Mouse (Mus musculus): ENCODE data around the gene Akr7a5. TPM values are rescaled to one million over a fixed set of nuclear protein-coding genes. Genes with fewer than 3 reads are reported as not detected.

The Akr7a5 gene
- polyA plus RNA-seq, 1 experiment from 2014 or later, result 54.1 TPM

DNA sequence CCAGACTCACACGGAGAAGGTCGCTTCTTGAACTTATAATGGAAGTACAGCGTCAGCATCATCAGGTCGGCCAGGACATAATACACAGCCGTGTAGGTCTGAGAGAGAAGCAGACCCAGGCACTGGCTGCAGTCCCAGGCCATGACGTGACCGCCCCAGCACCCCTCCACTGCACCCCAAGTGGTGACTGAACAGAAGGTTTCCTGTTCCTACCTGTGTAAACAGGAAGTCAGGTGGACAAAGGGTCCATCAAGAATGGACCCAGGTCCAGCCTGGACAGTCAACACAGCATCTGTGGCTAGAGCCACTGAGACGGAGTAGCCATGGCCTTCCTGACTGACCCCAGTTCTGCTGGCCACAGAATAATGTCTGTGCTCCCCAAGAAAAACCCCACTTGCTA, 8.8 kb upstream of the Akr7a5 start:
- H3K4me1 ChIP-seq (replicated peaks), result no peaks in the 10 kb centered on the region
- no peak for ATAC-seq (ENCODE audit: insufficient number of reproducible peaks, low FRiP score)
- 89% methylated on average over 8 of the region's 8 CpGs for WGBS
- no peak overlapping the region for H3K4me3 ChIP-seq
- H3K27me3 ChIP-seq (replicated peaks), result no peaks in the 10 kb centered on the region
- no peak overlapping the region for H3K9ac ChIP-seq
- H3K27ac ChIP-seq (ENCODE audit: poor library complexity, severe bottlenecking), result no peak overlapping the region
- H3K9me3 ChIP-seq (replicated peaks), result no peaks in the 10 kb centered on the region
- H3K4me2 ChIP-seq, result no peak overlapping the region
- H3K36me3 ChIP-seq, result peaks cover 62% of the 10 kb centered on the region

DNA sequence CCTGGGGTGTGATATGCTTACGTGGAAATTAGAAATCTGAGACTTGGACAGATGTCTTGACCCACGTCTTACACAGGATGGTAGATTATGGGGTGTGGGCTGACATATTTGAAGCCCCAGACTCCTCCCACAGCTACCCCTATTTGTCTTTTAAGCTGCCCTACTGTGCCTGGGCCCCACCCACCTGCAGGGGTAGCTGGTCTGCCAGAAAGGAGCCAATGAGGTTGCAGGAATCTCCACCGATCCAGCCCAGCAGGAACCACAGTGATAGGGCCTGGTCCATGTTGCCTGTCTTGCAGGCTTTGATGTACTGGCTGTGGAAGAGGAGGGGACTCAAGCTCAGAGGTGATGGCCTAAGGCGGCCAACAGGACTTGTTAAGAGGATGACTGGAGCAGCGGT, 8.3 kb upstream of the Akr7a5 start:
- Histone ChIP-seq H3K9me3 (replicated peaks) (no peaks in the 10 kb centered on the region), H3K9ac (no peak overlapping the region), H3K4me2 (no peak overlapping the region), H3K36me3 (peaks cover 61% of the 10 kb centered on the region), H3K4me1 (replicated peaks) (no peaks in the 10 kb centered on the region), H3K27me3 (replicated peaks) (no peaks in the 10 kb centered on the region), H3K4me3 (no peak overlapping the region), H3K27ac (ENCODE audit: poor library complexity, severe bottlenecking) (no peak overlapping the region)
- no peak for ATAC-seq (ENCODE audit: insufficient number of reproducible peaks, low FRiP score)
- WGBS, result 62% methylated on average over 5 of the region's 5 CpGs

DNA sequence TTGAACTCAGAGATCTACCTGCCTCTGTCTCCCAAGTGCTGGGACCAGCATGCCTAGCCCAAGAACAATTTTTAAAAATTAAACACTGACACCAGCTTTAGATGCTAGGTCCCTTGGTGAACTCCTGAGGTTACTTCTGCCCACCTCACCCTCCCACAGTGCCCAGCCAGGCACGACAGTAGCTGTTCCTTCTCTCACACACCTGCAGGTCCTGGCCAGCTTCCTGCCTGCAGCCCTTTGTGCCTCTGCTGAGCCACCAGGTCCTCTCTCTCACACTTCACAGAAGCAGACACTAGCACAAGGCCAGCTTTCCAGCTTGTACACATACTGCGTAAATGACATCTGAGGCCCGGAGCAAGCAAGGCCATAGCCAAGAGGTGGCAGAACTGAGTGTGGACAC, 5.0 kb upstream of the Akr7a5 start:
- peaks cover 39% of the 10 kb centered on the region for H3K36me3 ChIP-seq

DNA sequence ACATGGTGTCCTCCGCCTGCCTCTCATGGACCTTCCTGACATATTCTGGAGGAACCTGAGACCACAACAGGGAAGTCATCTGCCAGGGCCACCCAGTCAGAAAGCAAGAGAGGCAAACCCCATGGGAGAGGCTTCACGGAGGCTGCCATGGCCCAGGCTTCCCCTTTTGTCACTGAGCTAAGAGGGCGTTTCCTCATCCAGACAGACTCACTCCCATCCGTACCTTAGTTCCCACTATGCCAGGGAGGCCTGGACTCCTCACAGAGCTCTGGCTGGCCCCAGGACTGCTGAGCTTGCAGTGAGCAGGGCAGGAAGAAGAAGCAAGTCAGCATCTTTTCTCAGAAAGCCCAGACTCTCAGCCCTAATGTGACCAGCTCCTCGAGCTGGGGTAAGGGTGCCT, 2.6 kb upstream of the Akr7a5 start:
- no peak overlapping the region for H3K27ac ChIP-seq (ENCODE audit: poor library complexity, severe bottlenecking)
- no peaks in the 10 kb centered on the region for H3K9me3 ChIP-seq (replicated peaks)
- WGBS, result 76% methylated on average over 5 of the region's 5 CpGs
- no peak overlapping the region for H3K4me3 ChIP-seq
- peaks cover 20% of the 10 kb centered on the region for H3K36me3 ChIP-seq
- H3K9ac ChIP-seq, result no peak overlapping the region
- ATAC-seq (ENCODE audit: insufficient number of reproducible peaks, low FRiP score), result no peak
- no peak overlapping the region for H3K4me2 ChIP-seq
- H3K27me3 ChIP-seq (replicated peaks), result peaks cover 11% of the 10 kb centered on the region
- H3K4me1 ChIP-seq (replicated peaks), result peaks cover 18% of the 10 kb centered on the region

More for the DNA sequence above, 5.0 kb upstream of the Akr7a5 start:
- 0 out of 2 replicates have a peak, but pooled peaks cover 4% of the 10 kb centered on the region for H3K27me3 ChIP-seq (replicated peaks)
- no peak overlapping the region for H3K9ac ChIP-seq
- no peak overlapping the region for H3K4me2 ChIP-seq
- no peak overlapping the region for H3K4me3 ChIP-seq
- 86% methylated on average over 3 of the region's 3 CpGs for WGBS
- no peaks in the 10 kb centered on the region for H3K9me3 ChIP-seq (replicated peaks)
- ATAC-seq (ENCODE audit: insufficient number of reproducible peaks, low FRiP score), result no peak
- no peak overlapping the region for H3K27ac ChIP-seq (ENCODE audit: poor library complexity, severe bottlenecking)
- H3K4me1 ChIP-seq (replicated peaks), result peaks cover 6% of the 10 kb centered on the region; the same call in 1 of the 2 replicates

DNA sequence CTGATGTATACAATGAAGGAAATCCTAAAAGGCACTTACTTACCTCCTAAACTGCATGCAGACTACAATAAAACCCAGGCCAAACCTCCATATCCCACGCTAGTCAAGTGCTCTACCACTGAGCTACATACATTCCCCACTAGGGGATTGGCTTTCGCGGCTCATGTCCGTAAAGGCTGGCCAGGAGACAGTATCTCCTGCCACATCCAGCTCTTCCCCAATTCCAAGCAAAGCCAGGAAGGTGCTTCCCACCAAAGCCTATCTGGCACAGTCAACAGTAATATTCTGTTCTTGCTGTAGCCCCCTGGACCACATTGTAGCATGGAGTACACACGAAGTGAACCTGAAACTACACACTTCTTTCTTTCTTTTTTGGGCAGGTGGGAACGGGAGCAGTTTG, 893 bp upstream of the Akr7a5 start:
- peaks cover 26% of the 10 kb centered on the region for H3K36me3 ChIP-seq
- peaks cover 11% of the 10 kb centered on the region for H3K27me3 ChIP-seq (replicated peaks)
- no peak for ATAC-seq (ENCODE audit: insufficient number of reproducible peaks, low FRiP score)
- WGBS, result 18% methylated on average over 6 of the region's 6 CpGs
- peak overlapping the region; percentile 88 for H3K4me2 ChIP-seq
- H3K4me1 ChIP-seq (replicated peaks), result peaks cover 18% of the 10 kb centered on the region
- H3K4me3 ChIP-seq, result peak overlapping the region; percentile 82
- H3K9ac ChIP-seq, result peak overlapping the region; percentile 85; the same call in 1 of the 2 replicates
- H3K27ac ChIP-seq (ENCODE audit: poor library complexity, severe bottlenecking), result no peak overlapping the region
- no peaks in the 10 kb centered on the region for H3K9me3 ChIP-seq (replicated peaks)

DNA sequence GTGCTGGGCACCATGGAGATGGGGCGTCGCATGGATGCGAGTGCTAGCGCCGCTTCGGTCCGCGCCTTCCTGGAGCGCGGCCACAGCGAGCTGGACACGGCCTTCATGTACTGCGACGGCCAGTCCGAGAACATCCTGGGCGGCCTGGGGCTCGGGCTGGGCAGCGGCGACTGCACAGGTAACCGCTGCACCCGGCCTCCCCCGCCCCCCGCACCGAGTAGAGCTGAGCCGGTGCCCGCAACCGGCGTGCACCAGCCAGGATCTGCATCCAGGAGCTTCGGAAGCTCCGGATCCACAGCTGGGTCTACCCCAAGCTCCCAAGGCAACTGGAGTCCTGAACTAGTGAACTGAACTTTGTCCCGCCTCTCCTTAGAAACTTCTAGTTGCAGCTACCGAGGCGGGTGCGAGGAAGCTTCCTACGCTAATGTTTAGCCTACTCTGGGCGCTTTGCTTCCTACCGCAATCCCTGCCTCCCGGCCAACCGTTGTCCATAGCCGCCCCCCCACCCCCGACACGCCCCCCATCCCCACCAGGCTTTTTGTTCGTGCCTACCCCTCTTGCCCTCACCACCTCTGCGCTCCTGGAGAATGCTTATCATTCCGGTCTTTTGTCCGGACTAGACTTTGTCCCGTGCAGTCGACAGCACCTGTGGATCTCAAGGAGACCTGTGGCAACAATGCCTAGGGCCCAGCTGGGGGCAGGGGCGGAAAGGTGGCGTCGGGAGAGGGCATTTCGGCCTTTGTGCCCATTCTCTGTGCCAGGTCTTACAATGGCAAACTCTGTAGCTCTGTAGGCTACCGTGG, 556 bp downstream of the Akr7a5 start:
- Histone ChIP-seq H3K27ac (ENCODE audit: poor library complexity, severe bottlenecking) (peak overlapping the region; percentile 43; the same call in 1 of the 2 replicates), H3K36me3 (peaks cover 24% of the 10 kb centered on the region; the same call in 1 of the 2 replicates), H3K9me3 (replicated peaks) (no peaks in the 10 kb centered on the region), H3K4me1 (replicated peaks) (peaks cover 18% of the 10 kb centered on the region), H3K4me3 (peak overlapping the region; percentile 82), H3K9ac (peak overlapping the region; percentile 85), H3K27me3 (replicated peaks) (peaks cover 11% of the 10 kb centered on the region), H3K4me2 (peak overlapping the region; percentile 88)
- under 1% methylated on average over 45 of the region's 53 CpGs for WGBS
- peak; percentile 73; the same call in 1 of the 2 replicates for ATAC-seq (ENCODE audit: insufficient number of reproducible peaks, low FRiP score)

DNA sequence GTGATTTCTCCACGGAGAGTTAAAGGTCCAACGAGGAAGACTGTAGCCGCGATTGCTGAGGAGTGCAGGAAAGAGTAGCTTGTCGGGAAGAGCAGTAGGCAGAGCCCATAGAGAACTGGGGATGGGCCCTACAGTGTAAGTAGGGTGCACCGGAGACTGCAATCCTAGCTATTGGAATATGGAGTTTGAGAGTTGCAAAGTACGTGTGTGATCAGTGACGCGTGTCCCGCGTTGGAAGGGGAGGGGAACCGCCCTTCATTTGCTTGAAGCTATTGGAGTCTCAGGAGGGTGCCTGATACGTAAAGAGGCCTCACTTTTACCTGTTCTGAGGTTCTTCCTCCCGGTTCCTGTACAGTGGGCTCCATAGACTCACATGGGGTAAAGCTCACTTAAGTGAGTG, 1.2 kb downstream of the Akr7a5 start:
- no peak overlapping the region for H3K27ac ChIP-seq (ENCODE audit: poor library complexity, severe bottlenecking)
- no peak for ATAC-seq (ENCODE audit: insufficient number of reproducible peaks, low FRiP score)
- H3K9ac ChIP-seq, result peak overlapping the region; percentile 85
- H3K4me1 ChIP-seq (replicated peaks), result peaks cover 18% of the 10 kb centered on the region
- WGBS, result 24% methylated on average over 14 of the region's 14 CpGs
- H3K4me2 ChIP-seq, result peak overlapping the region; percentile 88
- peak overlapping the region; percentile 82 for H3K4me3 ChIP-seq
- H3K9me3 ChIP-seq (replicated peaks), result no peaks in the 10 kb centered on the region
- H3K36me3 ChIP-seq, result peaks cover 25% of the 10 kb centered on the region
- peaks cover 11% of the 10 kb centered on the region for H3K27me3 ChIP-seq (replicated peaks)

DNA sequence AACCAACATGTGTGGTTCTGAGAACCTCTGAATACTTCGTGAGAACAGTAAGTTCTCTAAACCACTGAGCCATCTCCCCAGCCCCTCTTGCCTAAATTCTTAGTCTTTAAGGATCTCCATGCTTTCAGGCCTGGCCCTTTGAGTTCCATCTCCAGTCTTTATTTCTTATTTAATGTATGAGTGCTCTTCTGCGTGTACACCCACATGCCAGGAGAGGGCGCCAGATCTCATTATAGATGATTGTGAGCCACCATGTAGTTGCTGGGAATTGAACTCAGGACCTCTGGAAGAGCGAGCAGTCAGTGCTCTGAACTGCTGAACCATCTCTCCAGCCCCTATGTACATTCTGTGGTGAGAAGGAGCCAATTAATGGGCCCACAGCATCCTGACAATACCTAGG, 2.1 kb downstream of the Akr7a5 start:
- H3K9ac ChIP-seq, result no peak overlapping the region
- 54% methylated on average over 4 of the region's 4 CpGs for WGBS
- peaks cover 18% of the 10 kb centered on the region for H3K4me1 ChIP-seq (replicated peaks)
- no peak for ATAC-seq (ENCODE audit: insufficient number of reproducible peaks, low FRiP score)
- peaks cover 30% of the 10 kb centered on the region for H3K36me3 ChIP-seq
- H3K27me3 ChIP-seq (replicated peaks), result peaks cover 11% of the 10 kb centered on the region
- no peak overlapping the region for H3K27ac ChIP-seq (ENCODE audit: poor library complexity, severe bottlenecking)
- no peak overlapping the region for H3K4me2 ChIP-seq
- H3K4me3 ChIP-seq, result no peak overlapping the region
- no peaks in the 10 kb centered on the region for H3K9me3 ChIP-seq (replicated peaks)

DNA sequence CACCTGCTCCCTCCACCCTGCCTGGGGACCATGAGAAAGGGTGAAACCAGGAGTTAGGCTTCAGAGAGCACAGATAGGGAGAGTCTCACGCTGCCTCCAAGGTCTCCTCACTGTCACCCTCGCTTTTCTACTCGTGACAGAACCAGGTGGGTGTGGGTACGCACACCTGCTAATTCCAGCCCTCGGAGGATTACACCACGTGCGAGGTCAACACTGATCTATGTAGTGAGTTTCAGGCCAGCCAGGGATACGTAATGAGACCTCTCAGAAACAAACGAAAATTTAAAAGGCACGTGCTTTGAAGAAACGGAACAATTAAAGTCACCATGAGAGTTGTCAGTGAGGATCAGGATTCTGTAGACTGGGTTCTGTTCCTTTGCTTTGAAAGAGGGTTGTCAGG, 7.9 kb downstream of the Akr7a5 start:
- Histone ChIP-seq H3K9ac (no peak overlapping the region), H3K4me2 (no peak overlapping the region), H3K27me3 (replicated peaks) (no peaks in the 10 kb centered on the region), H3K9me3 (replicated peaks) (no peaks in the 10 kb centered on the region), H3K4me3 (no peak overlapping the region), H3K36me3 (peaks cover 46% of the 10 kb centered on the region), H3K27ac (ENCODE audit: poor library complexity, severe bottlenecking) (no peak overlapping the region), H3K4me1 (replicated peaks) (no peaks in the 10 kb centered on the region)
- ATAC-seq (ENCODE audit: insufficient number of reproducible peaks, low FRiP score), result no peak
- WGBS, result 86% methylated on average over 11 of the region's 11 CpGs

DNA sequence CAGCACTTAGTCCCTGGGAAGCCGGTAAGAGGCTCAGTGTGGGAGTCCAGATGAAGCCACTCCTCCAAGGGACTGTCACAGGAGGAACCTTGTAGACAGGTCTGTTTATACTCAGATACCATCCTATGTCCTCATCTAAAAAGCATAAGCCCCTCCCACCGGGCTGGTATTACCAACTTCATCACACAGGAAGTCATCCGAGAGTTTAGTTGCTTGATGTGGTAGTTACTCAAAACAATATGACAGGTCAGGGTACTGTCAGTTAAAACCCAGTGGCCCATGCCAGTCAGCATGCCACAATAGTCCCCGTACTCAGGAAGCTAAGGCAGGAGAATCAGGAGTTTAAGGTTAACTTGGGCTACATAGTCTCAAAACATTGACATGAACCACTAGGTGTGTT, 9.2 kb downstream of the Akr7a5 start:
- Histone ChIP-seq H3K4me1 (replicated peaks) (no peaks in the 10 kb centered on the region), H3K36me3 (peaks cover 40% of the 10 kb centered on the region), H3K9me3 (replicated peaks) (0 out of 2 replicates have a peak, but pooled peaks cover 1% of the 10 kb centered on the region), H3K27ac (ENCODE audit: poor library complexity, severe bottlenecking) (no peak overlapping the region), H3K27me3 (replicated peaks) (no peaks in the 10 kb centered on the region), H3K4me2 (no peak overlapping the region), H3K9ac (no peak overlapping the region), H3K4me3 (no peak overlapping the region)
- ATAC-seq (ENCODE audit: insufficient number of reproducible peaks, low FRiP score), result no peak
- WGBS, result 87% methylated on average over 4 of the region's 4 CpGs

DNA sequence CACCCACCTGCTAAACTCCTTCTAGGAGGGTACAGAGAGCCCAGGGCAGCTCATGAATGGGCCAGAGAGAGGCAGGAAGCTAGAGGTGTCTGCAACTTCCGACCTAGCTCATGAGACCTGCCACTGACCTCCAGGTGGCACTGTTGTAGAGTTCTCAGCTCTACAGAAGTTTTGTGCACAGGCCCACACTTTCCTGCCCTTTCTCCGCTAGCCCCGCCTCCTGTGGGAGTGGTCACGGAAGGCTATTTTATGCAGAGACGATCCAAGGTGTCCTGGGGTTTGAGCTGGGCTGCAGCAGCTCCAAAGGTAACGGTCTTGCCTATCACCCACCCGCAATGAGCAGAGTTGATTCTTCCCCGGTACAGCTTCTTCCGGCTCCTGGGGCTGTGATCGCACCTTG, 20.1 kb downstream of the Akr7a5 start:
- H3K4me3 ChIP-seq, result peak overlapping the region; percentile 37
- peaks cover 12% of the 10 kb centered on the region for H3K27me3 ChIP-seq (replicated peaks)
- H3K4me2 ChIP-seq, result peak overlapping the region; percentile 63
- peak overlapping the region; percentile 59 for H3K9ac ChIP-seq
- no peaks in the 10 kb centered on the region; the same call in 1 of the 2 replicates for H3K9me3 ChIP-seq (replicated peaks)
- WGBS, result 4% methylated on average over 10 of the region's 10 CpGs
- no peak overlapping the region for H3K27ac ChIP-seq (ENCODE audit: poor library complexity, severe bottlenecking)
- H3K4me1 ChIP-seq (replicated peaks), result 0 out of 2 replicates have a peak, but pooled peaks cover 4% of the 10 kb centered on the region
- peak; percentile 85 for ATAC-seq (ENCODE audit: insufficient number of reproducible peaks, low FRiP score)
- no peaks in the 10 kb centered on the region for H3K36me3 ChIP-seq
